Mouse (Mus musculus): Measurements from ENCODE around the gene Mindy3. TPM values are rescaled to one million over a fixed set of nuclear protein-coding genes. Genes with fewer than 3 reads are reported as not detected.

Mindy3 gene
- polyA plus RNA-seq, 1 experiment, result 45.9 TPM

DNA sequence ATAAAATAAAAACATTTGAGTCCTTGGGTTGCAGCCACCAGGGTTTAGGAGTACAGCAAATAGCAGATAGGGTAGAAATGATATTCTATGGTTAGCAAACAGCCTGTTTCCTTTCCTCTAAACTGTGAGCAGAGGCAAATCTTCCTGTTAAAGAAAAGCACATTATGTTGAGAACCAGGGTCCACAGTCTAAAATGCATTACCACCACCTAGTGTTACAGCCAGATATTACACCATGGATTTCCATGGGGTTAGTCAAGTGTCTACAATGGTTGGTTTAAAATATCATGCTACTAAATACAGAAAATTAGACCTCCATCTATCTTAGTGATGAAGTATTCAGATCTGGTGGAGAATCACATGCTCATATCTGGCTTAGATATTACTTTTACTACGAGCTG lies 30.2 kb downstream of the Mindy3 start:
- Histone ChIP-seq H3K27me3 (replicated peaks; ENCODE audit: control insufficient read depth, insufficient read depth, low read length) (no peaks in the 10 kb centered on the region), H3K4me1 (ENCODE audit: control insufficient read depth, insufficient read depth, low read length) (no peaks in the 10 kb centered on the region), H3K27ac (ENCODE audit: insufficient read depth, low read depth, low read length) (no peak overlapping the region), H3K4me3 (ENCODE audit: insufficient read depth, low read depth, low read length) (no peak overlapping the region), H3K36me3 (ENCODE audit: control insufficient read depth, insufficient read depth, low read length) (no peaks in the 10 kb centered on the region; the same call in 1 of the 2 replicates)
- peak; percentile 32 for TF ChIP-seq CTCF (conservative IDR thresholded peaks at IDR 0.05; ENCODE audit: insufficient read depth, insufficient read length, low read depth, low read length)
- no peak for TF ChIP-seq POLR2A (IDR thresholded peaks at IDR 0.05; ENCODE audit: low read depth, low read length)
- DNase-seq, result peak; percentile 62
- WGBS, result 53% methylated on average over 1 of the region's 1 CpGs

DNA sequence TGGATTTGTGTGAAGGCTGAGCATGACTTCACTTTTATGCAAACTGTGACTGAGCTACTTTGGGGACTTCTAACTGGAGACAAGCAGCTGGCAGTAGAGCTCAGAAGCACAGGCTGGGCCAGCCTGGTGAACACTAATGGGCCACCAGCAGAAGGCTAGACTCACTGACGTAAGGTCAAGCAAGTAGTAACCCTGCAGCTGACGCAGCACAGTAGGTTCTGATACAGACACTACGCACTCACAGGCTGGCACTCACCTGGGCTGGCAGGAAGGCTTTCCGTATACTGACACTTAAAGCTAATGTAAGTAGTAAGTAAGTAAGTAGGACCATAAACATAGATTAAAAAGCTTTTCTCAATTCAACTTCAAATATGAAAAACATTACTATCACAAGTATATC lies 30.7 kb downstream of the Mindy3 start:
- 94% methylated on average over 4 of the region's 4 CpGs for WGBS
- H3K36me3 ChIP-seq (ENCODE audit: control insufficient read depth, insufficient read depth, low read length), result no peaks in the 10 kb centered on the region; the same call in 1 of the 2 replicates
- H3K4me3 ChIP-seq (ENCODE audit: insufficient read depth, low read depth, low read length), result no peak overlapping the region
- no peaks in the 10 kb centered on the region for H3K4me1 ChIP-seq (ENCODE audit: control insufficient read depth, insufficient read depth, low read length)
- DNase-seq, result no peak
- no peaks in the 10 kb centered on the region for H3K27me3 ChIP-seq (replicated peaks; ENCODE audit: control insufficient read depth, insufficient read depth, low read length)
- TF ChIP-seq POLR2A (IDR thresholded peaks at IDR 0.05; ENCODE audit: low read depth, low read length), result no peak
- TF ChIP-seq CTCF (conservative IDR thresholded peaks at IDR 0.05; ENCODE audit: insufficient read depth, insufficient read length, low read depth, low read length), result no peak
- H3K27ac ChIP-seq (ENCODE audit: insufficient read depth, low read depth, low read length), result no peak overlapping the region

DNA sequence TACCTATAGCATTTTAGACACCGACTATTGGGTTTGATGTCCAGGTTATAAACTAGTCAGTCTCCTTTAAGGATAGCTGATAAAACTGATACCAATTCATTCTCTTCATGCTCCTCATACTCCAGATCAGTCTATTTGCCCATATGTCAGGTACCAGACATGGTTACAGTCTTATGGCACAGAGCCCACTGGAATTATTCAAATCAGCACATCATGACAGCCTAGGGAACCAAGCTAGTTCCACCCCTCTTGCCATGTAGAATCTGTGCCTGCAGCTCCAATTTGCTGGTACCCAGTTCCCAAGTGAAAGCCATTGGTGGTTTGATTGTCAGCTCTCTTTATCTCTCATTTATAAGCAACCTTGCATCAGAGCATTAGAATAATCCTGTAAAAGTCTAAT lies 34.9 kb downstream of the Mindy3 start:
- Histone ChIP-seq H3K27ac (ENCODE audit: insufficient read depth, low read depth, low read length) (no peak overlapping the region), H3K4me1 (ENCODE audit: control insufficient read depth, insufficient read depth, low read length) (no peaks in the 10 kb centered on the region), H3K36me3 (ENCODE audit: control insufficient read depth, insufficient read depth, low read length) (peaks cover 2% of the 10 kb centered on the region; the same call in 1 of the 2 replicates), H3K27me3 (replicated peaks; ENCODE audit: control insufficient read depth, insufficient read depth, low read length) (no peaks in the 10 kb centered on the region), H3K4me3 (ENCODE audit: insufficient read depth, low read depth, low read length) (no peak overlapping the region)
- DNase-seq, result no peak
- WGBS, result 85% methylated on average over 1 of the region's 1 CpGs
- TF ChIP-seq CTCF (conservative IDR thresholded peaks at IDR 0.05; ENCODE audit: insufficient read depth, insufficient read length, low read depth, low read length), result no peak
- TF ChIP-seq POLR2A (IDR thresholded peaks at IDR 0.05; ENCODE audit: low read depth, low read length), result no peak

DNA sequence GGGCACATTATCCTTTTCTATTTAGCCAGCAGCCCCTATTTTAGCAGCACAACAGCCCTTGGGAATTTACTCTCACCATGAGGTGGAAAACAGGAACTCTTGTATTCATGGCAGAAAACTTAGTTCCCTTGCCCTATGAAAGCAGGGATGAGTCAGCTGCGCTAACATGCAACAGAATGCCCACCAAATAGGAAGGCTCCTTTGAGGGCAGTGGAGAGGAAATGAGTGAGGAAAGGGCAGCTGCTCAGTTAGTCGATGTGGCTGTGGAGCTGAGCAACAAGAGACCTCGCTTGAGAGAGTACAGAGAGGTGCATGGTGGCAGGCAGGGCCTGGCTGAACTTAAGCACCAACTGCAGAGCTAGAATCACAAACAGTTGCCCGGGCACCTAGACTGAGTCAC lies 36.6 kb downstream of the Mindy3 start:
- Histone ChIP-seq H3K36me3 (ENCODE audit: control insufficient read depth, insufficient read depth, low read length) (peaks cover 2% of the 10 kb centered on the region; the same call in 1 of the 2 replicates), H3K27ac (ENCODE audit: insufficient read depth, low read depth, low read length) (no peak overlapping the region; the same call in 1 of the 2 replicates), H3K27me3 (replicated peaks; ENCODE audit: control insufficient read depth, insufficient read depth, low read length) (no peaks in the 10 kb centered on the region), H3K4me3 (ENCODE audit: insufficient read depth, low read depth, low read length) (no peak overlapping the region), H3K4me1 (ENCODE audit: control insufficient read depth, insufficient read depth, low read length) (no peaks in the 10 kb centered on the region)
- TF ChIP-seq POLR2A (IDR thresholded peaks at IDR 0.05; ENCODE audit: low read depth, low read length) (no peak), CTCF (conservative IDR thresholded peaks at IDR 0.05; ENCODE audit: insufficient read depth, insufficient read length, low read depth, low read length) (no peak)
- DNase-seq, result no peak
- WGBS, result 56% methylated on average over 4 of the region's 4 CpGs

DNA sequence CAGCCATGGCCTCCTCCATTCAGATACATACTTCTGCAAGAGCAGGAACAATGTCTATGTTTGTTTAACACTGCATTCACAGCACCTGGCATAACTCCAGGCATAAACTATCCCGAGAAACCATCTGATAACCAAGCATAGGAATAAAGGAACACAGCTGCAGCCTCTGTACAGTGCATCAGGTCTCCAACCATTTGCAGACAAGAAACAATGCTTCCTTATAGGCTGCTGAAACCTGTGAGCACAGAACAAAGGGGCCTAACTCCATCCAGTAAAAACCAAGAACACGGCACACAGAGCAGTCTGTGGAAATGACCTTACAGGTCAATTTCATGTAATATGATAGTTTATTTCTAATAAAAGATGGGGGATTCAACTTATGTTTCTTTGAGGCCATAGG lies 39.0 kb downstream of the Mindy3 start:
- TF ChIP-seq POLR2A (IDR thresholded peaks at IDR 0.05; ENCODE audit: low read depth, low read length), result no peak
- TF ChIP-seq CTCF (conservative IDR thresholded peaks at IDR 0.05; ENCODE audit: insufficient read depth, insufficient read length, low read depth, low read length), result no peak
- Histone ChIP-seq H3K27me3 (replicated peaks; ENCODE audit: control insufficient read depth, insufficient read depth, low read length) (no peaks in the 10 kb centered on the region), H3K36me3 (ENCODE audit: control insufficient read depth, insufficient read depth, low read length) (peaks cover 2% of the 10 kb centered on the region; the same call in 1 of the 2 replicates), H3K27ac (ENCODE audit: insufficient read depth, low read depth, low read length) (no peak overlapping the region), H3K4me1 (ENCODE audit: control insufficient read depth, insufficient read depth, low read length) (no peaks in the 10 kb centered on the region), H3K4me3 (ENCODE audit: insufficient read depth, low read depth, low read length) (no peak overlapping the region)
- DNase-seq, result no peak
- 54% methylated on average over 2 of the region's 2 CpGs for WGBS

DNA sequence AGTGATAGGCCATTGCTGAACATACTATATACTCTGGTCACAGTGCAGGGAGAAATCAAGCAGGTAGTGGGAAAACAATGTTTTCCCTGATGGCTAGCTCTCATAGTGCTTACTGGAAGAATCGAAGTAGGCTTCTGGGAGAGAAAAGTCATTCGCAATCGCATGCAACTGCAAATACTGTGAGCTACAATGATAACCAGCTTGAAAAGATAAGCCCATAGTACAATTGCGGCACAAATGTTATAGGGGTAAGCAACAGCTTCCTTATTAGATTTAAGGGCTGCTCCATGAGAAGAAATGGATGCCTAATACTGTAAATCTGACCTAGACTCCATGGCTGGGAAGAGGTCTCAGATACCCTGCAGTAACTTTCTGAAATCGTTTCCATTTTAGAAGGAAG lies 40.7 kb downstream of the Mindy3 start:
- Histone ChIP-seq H3K27ac (ENCODE audit: insufficient read depth, low read depth, low read length) (no peak overlapping the region), H3K4me1 (ENCODE audit: control insufficient read depth, insufficient read depth, low read length) (no peaks in the 10 kb centered on the region), H3K4me3 (ENCODE audit: insufficient read depth, low read depth, low read length) (no peak overlapping the region), H3K36me3 (ENCODE audit: control insufficient read depth, insufficient read depth, low read length) (peaks cover 2% of the 10 kb centered on the region; the same call in 1 of the 2 replicates), H3K27me3 (replicated peaks; ENCODE audit: control insufficient read depth, insufficient read depth, low read length) (no peaks in the 10 kb centered on the region)
- 98% methylated on average over 5 of the region's 5 CpGs for WGBS
- no peak for TF ChIP-seq CTCF (conservative IDR thresholded peaks at IDR 0.05; ENCODE audit: insufficient read depth, insufficient read length, low read depth, low read length)
- no peak for TF ChIP-seq POLR2A (IDR thresholded peaks at IDR 0.05; ENCODE audit: low read depth, low read length)
- no peak for DNase-seq

DNA sequence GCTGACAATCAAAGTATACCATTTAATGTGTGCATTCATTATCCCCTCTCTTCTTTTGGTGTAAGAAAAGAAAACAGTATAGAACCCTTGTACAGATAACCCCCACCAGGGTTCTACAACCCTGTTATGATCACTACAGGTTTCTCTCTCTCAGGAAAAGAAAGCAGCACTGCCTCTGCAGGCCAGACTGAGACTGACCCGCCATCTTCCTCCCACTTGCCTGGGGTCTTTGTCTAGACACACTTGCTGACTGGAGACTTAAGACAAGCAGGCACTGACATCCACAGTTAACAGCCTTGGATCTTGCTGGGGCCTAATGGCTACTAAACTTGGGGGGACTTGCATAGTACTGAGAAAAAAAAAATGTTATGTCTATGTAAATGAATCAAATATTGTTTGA lies 42.2 kb downstream of the Mindy3 start:
- no peaks in the 10 kb centered on the region for H3K27me3 ChIP-seq (replicated peaks; ENCODE audit: control insufficient read depth, insufficient read depth, low read length)
- H3K4me1 ChIP-seq (ENCODE audit: control insufficient read depth, insufficient read depth, low read length), result no peaks in the 10 kb centered on the region
- H3K4me3 ChIP-seq (ENCODE audit: insufficient read depth, low read depth, low read length), result no peak overlapping the region
- WGBS, result 86% methylated on average over 1 of the region's 1 CpGs
- DNase-seq, result no peak
- H3K36me3 ChIP-seq (ENCODE audit: control insufficient read depth, insufficient read depth, low read length), result no peaks in the 10 kb centered on the region; the same call in 1 of the 2 replicates
- no peak overlapping the region for H3K27ac ChIP-seq (ENCODE audit: insufficient read depth, low read depth, low read length)
- TF ChIP-seq CTCF (conservative IDR thresholded peaks at IDR 0.05; ENCODE audit: insufficient read depth, insufficient read length, low read depth, low read length), result no peak
- TF ChIP-seq POLR2A (IDR thresholded peaks at IDR 0.05; ENCODE audit: low read depth, low read length), result no peak

Data from kidney, adult 2 months (tissue).